Mouse (Mus musculus) spleen, adult 18-20 months (tissue): ENCODE results near the gene Hes3.

Source experiments
- DNase-seq, 2 experiments: peaks; one replicate each; pipeline ENCODE4 v3.0.0; 2022; ENCODE audit warnings: mixed read lengths in 2 of 2

Hes3 gene

GRCm38 (mm10) chr4:152250615-152251014, 40.8 kb downstream of the Hes3 start:
- DNase-seq, result no peak

- DNase-seq, result no peak
These were observed 44.3 kb downstream of the Hes3 start for GRCm38 (mm10) chr4:152247195-152247594.

DNA sequence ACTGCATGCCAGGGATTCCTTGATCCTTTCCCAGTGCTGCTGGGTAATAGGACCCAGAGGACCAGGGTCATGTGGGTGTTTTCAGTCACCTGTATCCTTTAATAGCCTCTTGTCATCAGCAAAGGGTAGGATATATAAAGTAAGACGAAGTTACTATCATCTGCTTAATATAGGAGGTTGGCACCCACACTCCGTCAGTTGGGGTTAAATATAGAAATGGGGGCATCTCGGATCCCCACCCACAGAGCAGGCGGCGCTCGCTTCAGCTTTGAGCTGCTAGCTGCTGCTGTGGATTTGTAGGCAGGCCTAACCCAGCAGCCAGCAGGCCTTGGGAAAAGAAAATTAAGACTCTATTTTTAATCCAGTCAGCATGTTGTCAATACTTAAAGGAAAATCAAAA, 45.5 kb downstream of the Hes3 start:
- no peak for DNase-seq

- DNase-seq, result no peak
These were observed 46.6 kb downstream of the Hes3 start for GRCm38 (mm10) chr4:152244545-152245522.

GRCm38 (mm10) chr4:152243969-152244368, 47.5 kb downstream of the Hes3 start:
- no peak for DNase-seq

GRCm38 (mm10) chr4:152243241-152243891, 48.1 kb downstream of the Hes3 start:
- no peak for DNase-seq

DNA sequence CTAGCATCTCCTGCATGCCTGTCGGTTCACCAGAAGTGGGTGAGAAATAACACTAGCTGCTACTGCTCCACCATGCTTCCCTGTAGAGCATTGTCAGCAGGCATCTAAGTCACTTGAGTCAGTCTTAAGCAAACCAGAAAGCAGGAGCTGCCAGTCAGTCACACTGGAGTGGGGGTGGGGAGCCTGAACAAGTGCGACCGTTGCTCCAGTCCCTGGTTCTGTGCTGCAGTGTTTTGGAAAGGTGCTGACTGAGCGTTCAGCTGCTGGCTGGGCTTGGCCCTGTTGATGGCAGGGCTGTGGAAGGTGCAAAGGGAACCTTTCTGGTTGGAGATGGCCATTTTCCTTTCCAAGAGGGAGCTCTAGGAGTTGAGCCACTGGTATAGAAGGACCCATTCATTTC, 51.5 kb downstream of the Hes3 start:
- no peak for DNase-seq
